Mouse (Mus musculus) E14TG2a.4 (cell line): Measurements from ENCODE around the gene Shh.

ENCODE experiments used
- CTCF ChIP-seq: conservative IDR thresholded peaks from 2 replicates; pipeline ENCODE4 v1.5.1; 2014; ENCODE audit warnings: low read length
- NANOG ChIP-seq: IDR thresholded peaks from 2 replicates; pipeline ENCODE4 v1.6.1; 2014; ENCODE audit warnings: borderline replicate concordance, low read length, mixed read lengths

DNA sequence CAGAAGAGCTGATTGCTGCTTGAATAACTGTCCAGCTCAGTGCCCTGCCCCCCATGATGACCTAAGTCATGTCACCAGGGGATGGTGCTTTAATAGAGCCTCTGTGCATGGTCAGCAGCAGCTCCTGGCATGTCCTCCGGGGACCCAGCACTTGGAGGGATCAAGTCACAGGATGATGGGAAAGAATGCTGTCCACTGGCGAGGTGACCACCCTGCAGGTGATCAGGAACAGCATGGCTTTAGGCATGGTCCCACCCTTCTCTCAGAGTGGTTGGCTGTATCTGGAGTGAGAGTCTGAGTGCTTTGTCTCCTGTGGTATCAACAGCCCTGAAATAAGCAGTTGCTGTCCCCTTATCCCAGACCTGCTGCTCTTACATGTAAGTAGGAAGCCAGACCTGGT lies 14.7 kb upstream of the Shh start:
- TF ChIP-seq CTCF (no peak), NANOG (no peak)
